Mouse (Mus musculus) MEL (cell line): ENCODE data around the gene Pheta2. TPM values are rescaled to one million over a fixed set of nuclear protein-coding genes. Genes with fewer than 3 reads are reported as not detected.
A peak's percentile ranks its signal among the peaks of the same experiment; 100 is the strongest.

ENCODE experiments used
- DNase-seq: peaks from one replicate; pipeline ENCODE4 v3.0.0; 2011; ENCODE audit warnings: low read depth, low spot score
- H3K27ac ChIP-seq: 2 replicates; pipeline ENCODE4 v1.5.1; 2012; ENCODE audit warnings: low read depth, mild to moderate bottlenecking, control low read depth, low read length, moderate library complexity; ENCODE audit not compliant: control insufficient read depth
- H3K27me3 ChIP-seq, 2 experiments: fragments of 150-350 bp in 1 of 2; sonication (generic) in 1 of 2; 2 replicates each; pipeline ENCODE4 v1.6.1; 2012; ENCODE audit warnings: low read length in 2 of 2, mild to moderate bottlenecking in 2 of 2, improper control_type of control experiment in 1 of 2, moderate library complexity in 1 of 2; ENCODE audit not compliant: insufficient read depth in 2 of 2, control insufficient read depth in 1 of 2
- H3K36me3 ChIP-seq, 2 experiments: 2 replicates each; pipeline ENCODE4 v1.6.1; 2012 to 2014; ENCODE audit warnings: low read length in 2 of 2, improper control_type of control experiment in 1 of 2, inconsistent platforms in 1 of 2, mild to moderate bottlenecking in 1 of 2; ENCODE audit not compliant: insufficient read depth in 2 of 2, control insufficient read depth in 1 of 2
- H3K4me1 ChIP-seq, 2 experiments: fragments of 150-350 bp in 1 of 2; sonication (generic) in 1 of 2; 2 replicates each; pipeline ENCODE4 v1.6.1; 2012; ENCODE audit warnings: low read length in 2 of 2, improper control_type of control experiment in 1 of 2, mild to moderate bottlenecking in 1 of 2; ENCODE audit not compliant: insufficient read depth in 2 of 2, control insufficient read depth in 1 of 2
- H3K4me3 ChIP-seq, 2 experiments: fragments of 150-350 bp in 1 of 2; sonication (generic) in 1 of 2; 2 replicates each; pipeline ENCODE4 v1.5.1; 2012; ENCODE audit warnings: low read depth in 2 of 2, low read length in 2 of 2, mild to moderate bottlenecking in 2 of 2, moderate library complexity in 2 of 2, control low read depth in 1 of 2, improper control_type of control experiment in 1 of 2; ENCODE audit not compliant: control insufficient read depth in 1 of 2, insufficient read depth in 1 of 2
- H3K79me2 ChIP-seq: 2 replicates; pipeline ENCODE4 v1.6.1; 2012; ENCODE audit warnings: mild to moderate bottlenecking, low read length, moderate library complexity; ENCODE audit not compliant: control insufficient read depth, poor library complexity, insufficient read depth
- H3K9ac ChIP-seq: 2 replicates; pipeline ENCODE4 v1.6.1; 2012; ENCODE audit warnings: low read depth, mild to moderate bottlenecking, control low read depth, low read length, moderate library complexity; ENCODE audit not compliant: control insufficient read depth, poor library complexity, severe bottlenecking
- H3K9me3 ChIP-seq: fragments of 150-350 bp; sonication (generic); replicated peaks from 2 replicates; pipeline ENCODE4 v1.6.1; 2012; ENCODE audit warnings: mild to moderate bottlenecking, low read length, improper control_type of control experiment, moderate library complexity; ENCODE audit not compliant: insufficient read depth
- BHLHE40 ChIP-seq: IDR thresholded peaks from 2 replicates; pipeline ENCODE4 v1.6.1; 2012; ENCODE audit warnings: low read depth, mild to moderate bottlenecking, inconsistent platforms, low read length, improper control_type of control experiment, borderline replicate concordance
- CHD2 ChIP-seq: IDR thresholded peaks from 2 replicates; pipeline ENCODE4 v1.6.1; 2011; ENCODE audit warnings: low read length, improper control_type of control experiment
- EP300 ChIP-seq, 2 experiments: IDR thresholded peaks; 2 replicates each; pipeline ENCODE4 v1.6.1; 2011; ENCODE audit warnings: improper control_type of control experiment in 2 of 2, low read length in 2 of 2, low read depth in 1 of 2, mild to moderate bottlenecking in 1 of 2
- ETS1 ChIP-seq: IDR thresholded peaks from 2 replicates; pipeline ENCODE4 v1.6.1; 2012; ENCODE audit warnings: low read depth, mild to moderate bottlenecking, inconsistent platforms, low read length, improper control_type of control experiment, moderate library complexity
- GATA1 ChIP-seq: IDR thresholded peaks from 2 replicates; pipeline ENCODE4 v1.6.1; 2011; ENCODE audit warnings: low read depth, low read length, improper control_type of control experiment
- HCFC1 ChIP-seq: IDR thresholded peaks from 2 replicates; pipeline ENCODE4 v1.6.1; 2012; ENCODE audit warnings: low read depth, mild to moderate bottlenecking, inconsistent platforms, low read length, improper control_type of control experiment, moderate library complexity
- JUND ChIP-seq: IDR thresholded peaks from 2 replicates; pipeline ENCODE4 v1.6.1; 2011; ENCODE audit warnings: low read depth, mild to moderate bottlenecking, improper control_type of control experiment, low read length
- MEF2A ChIP-seq: IDR thresholded peaks from 2 replicates; pipeline ENCODE4 v1.6.1; 2014; ENCODE audit warnings: low read depth, mild to moderate bottlenecking, inconsistent platforms, low read length, improper control_type of control experiment; ENCODE audit not compliant: poor library complexity, insufficient replicate concordance, severe bottlenecking; ENCODE audit errors: extremely low read depth
- MYB ChIP-seq: IDR thresholded peaks from 2 replicates; pipeline ENCODE4 v1.6.1; 2011; ENCODE audit warnings: mild to moderate bottlenecking, low read depth, low read length, improper control_type of control experiment
- POLR2A ChIP-seq, 2 experiments: IDR thresholded peaks; 2 replicates each; pipeline ENCODE4 v1.6.1; 2011 to 2012; ENCODE audit warnings: low read length in 2 of 2, mild to moderate bottlenecking in 2 of 2, control low read depth in 1 of 2, improper control_type of control experiment in 1 of 2, low read depth in 1 of 2, moderate library complexity in 1 of 2; ENCODE audit not compliant: control insufficient read depth in 1 of 2, insufficient read depth in 1 of 2, poor library complexity in 1 of 2
- POLR2AphosphoS2 ChIP-seq: IDR thresholded peaks from 2 replicates; pipeline ENCODE4 v1.6.1; 2011; ENCODE audit warnings: low read length, improper control_type of control experiment
- POLR2AphosphoS5 ChIP-seq: IDR thresholded peaks from 2 replicates; pipeline ENCODE4 v1.6.1; 2012; ENCODE audit warnings: low read depth, borderline replicate concordance, mild to moderate bottlenecking, inconsistent platforms, low read length, moderate library complexity, mixed read lengths
- RCOR1 ChIP-seq: IDR thresholded peaks from 2 replicates; pipeline ENCODE4 v1.6.1; 2012; ENCODE audit warnings: low read depth, mild to moderate bottlenecking, inconsistent platforms, low read length, improper control_type of control experiment
- SIN3A ChIP-seq: IDR thresholded peaks from 2 replicates; pipeline ENCODE4 v1.6.1; 2012; ENCODE audit warnings: low read length, improper control_type of control experiment, inconsistent platforms
- SMC3 ChIP-seq: IDR thresholded peaks from 2 replicates; pipeline ENCODE4 v1.6.1; 2011; ENCODE audit warnings: low read depth, low read length, improper control_type of control experiment
- TAL1 ChIP-seq: IDR thresholded peaks from 2 replicates; pipeline ENCODE4 v1.6.1; 2012; ENCODE audit warnings: mild to moderate bottlenecking, inconsistent platforms, low read length, moderate library complexity, mixed read lengths
- TBP ChIP-seq: IDR thresholded peaks from 2 replicates; pipeline ENCODE4 v1.8.0; 2011; ENCODE audit warnings: low read depth, low read length, improper control_type of control experiment
- TCF12 ChIP-seq: IDR thresholded peaks from 2 replicates; pipeline ENCODE4 v1.6.1; 2014; ENCODE audit warnings: low read depth, mild to moderate bottlenecking, inconsistent platforms, low read length, improper control_type of control experiment, moderate library complexity
- ZMIZ1 ChIP-seq: IDR thresholded peaks from 2 replicates; pipeline ENCODE4 v1.6.1; 2012; ENCODE audit warnings: low read depth, mild to moderate bottlenecking, inconsistent platforms, low read length, improper control_type of control experiment, moderate library complexity
- ZNF384 ChIP-seq: IDR thresholded peaks from 2 replicates; pipeline ENCODE4 v1.6.1; 2012; ENCODE audit warnings: low read depth, mild to moderate bottlenecking, inconsistent platforms, low read length, improper control_type of control experiment
- polyA plus RNA-seq, 2 experiments: library from polyadenylated mRNA; stranded (reverse) in 1 of 2; unstranded in 1 of 2; fragments of >175 nt in 1 of 2; fragments of >200 nt in 1 of 2; gene quantifications; 2 replicates each; pipeline versions ENCODE4 v1.2.1 to v1.2.4; 2012; ENCODE audit warnings: low replicate concordance in 2 of 2, low read depth in 1 of 2; ENCODE audit not compliant: insufficient read length in 2 of 2, insufficient read depth in 1 of 2, missing spikeins in 1 of 2
- total RNA-seq: library from RNA; depleted of rRNA; stranded (reverse); fragments of 300-350 nt; gene quantifications from 2 replicates; pipeline ENCODE4 v1.2.3, GENCODE M21; 2012

Pheta2 gene
- total and polyA plus RNA-seq, 3 experiments, result 34.9 to 39.3 TPM; not detected in 1

DNA sequence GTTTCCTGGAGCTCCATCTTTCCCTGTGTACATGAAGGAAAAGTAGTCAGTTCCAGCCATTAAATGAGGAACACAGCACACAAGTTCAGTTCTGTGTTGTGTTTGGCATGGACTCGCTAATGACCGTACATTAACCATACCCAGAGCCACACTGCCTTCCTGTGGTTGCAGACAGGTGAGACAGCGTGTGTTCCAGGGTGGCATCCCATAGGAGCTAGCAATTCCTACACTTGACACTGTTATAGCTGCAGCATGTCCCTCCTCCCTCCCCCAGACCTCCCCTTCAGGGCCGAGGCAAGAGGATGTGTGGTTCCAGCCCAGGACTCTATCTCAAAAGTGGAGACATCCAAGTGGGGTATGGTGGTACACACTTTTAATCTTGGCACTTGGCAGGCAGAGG lies 11.6 kb downstream of the Pheta2 start:
- H3K79me2 ChIP-seq, result peaks cover 39% of the 10 kb centered on the region
- no peaks in the 10 kb centered on the region for H3K9me3 ChIP-seq
- peaks cover 12 to 44% of the 10 kb centered on the region in 2 experiments for H3K4me1 ChIP-seq
- H3K4me3 ChIP-seq, result no peak overlapping the region
- H3K36me3 ChIP-seq, result peaks cover 0 to 39% of the 10 kb centered on the region in 2 experiments; a peak in 2 of 4 replicates
- no peak overlapping the region for H3K27ac ChIP-seq
- no peak overlapping the region for H3K9ac ChIP-seq
- peak; percentile 13 for DNase-seq
- TF ChIP-seq RCOR1 (no peak), POLR2AphosphoS5 (peak; percentile 46; the same call in 1 of the 2 replicates)
- no peaks in the 10 kb centered on the region for H3K27me3 ChIP-seq

DNA sequence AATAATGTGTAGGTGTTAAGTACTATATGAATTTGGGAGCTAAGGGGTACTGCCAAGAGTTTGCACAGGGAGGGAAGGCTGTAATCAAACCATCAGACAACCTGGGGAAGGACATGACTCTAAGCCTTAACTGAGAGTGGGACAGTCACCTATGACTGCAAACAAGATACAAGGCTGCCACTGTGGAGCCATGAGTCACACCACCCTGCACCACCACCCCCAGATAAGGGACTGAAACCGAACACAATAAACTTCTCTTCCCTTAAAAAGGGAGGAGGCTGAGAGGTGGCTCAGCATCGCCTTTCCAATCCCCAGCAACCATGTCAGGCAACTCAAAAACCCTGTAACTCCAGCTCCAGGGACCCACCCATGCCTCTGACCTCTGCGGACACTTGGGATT lies 12.7 kb downstream of the Pheta2 start:
- TF ChIP-seq ETS1, result peak; percentile 65; the same call in 1 of the 2 replicates
- TF ChIP-seq CHD2, result no peak
- TF ChIP-seq BHLHE40, result peak; percentile 48; the same call in 1 of the 2 replicates
- peak; percentile 80 for TF ChIP-seq GATA1
- TF ChIP-seq MEF2A, result no peak
- no peak for TF ChIP-seq MYB
- 0 out of 2 replicates have a peak, but pooled peaks have one; percentile 24 for TF ChIP-seq HCFC1
- 0 out of 2 replicates have a peak, but pooled peaks have one; percentile 28 for TF ChIP-seq ZMIZ1
- TF ChIP-seq TBP, result peak; percentile 79
- peak; percentile 50 to 77 for TF ChIP-seq EP300 (IDR thresholded peaks at IDR 0.05; ENCODE audit: low read depth in 1 of 2, low read length in 2 of 2)
- TF ChIP-seq JUND, result peak; percentile 57; the same call in 1 of the 2 replicates
- peak; percentile 18; the same call in 1 of the 2 replicates for TF ChIP-seq SMC3
- TF ChIP-seq POLR2AphosphoS2, result peak; percentile 21; the same call in 1 of the 2 replicates
- peak; percentile 57 for TF ChIP-seq TAL1
- TF ChIP-seq TCF12, result no peak
- TF ChIP-seq SIN3A, result peak; percentile 68
- TF ChIP-seq ZNF384, result no peak
- peak in 1 of 2 experiments; percentile 21; a peak in 1 of 4 replicates for TF ChIP-seq POLR2A (IDR thresholded peaks at IDR 0.05; ENCODE audit: control insufficient read depth in 1 of 2, insufficient read depth in 1 of 2, low read depth in 1 of 2, low read length in 2 of 2, poor library complexity in 1 of 2)
- Histone ChIP-seq H3K27ac (peak overlapping the region; percentile 62), H3K27me3 (no peaks in the 10 kb centered on the region), H3K9ac (peak overlapping the region; percentile 45; the same call in 1 of the 2 replicates), H3K79me2 (peaks cover 38% of the 10 kb centered on the region), H3K9me3 (no peaks in the 10 kb centered on the region), H3K4me3 (no peak overlapping the region; a peak in 1 of 4 replicates), H3K36me3 (peaks cover 0 to 37% of the 10 kb centered on the region in 2 experiments; a peak in 2 of 4 replicates), H3K4me1 (peaks cover 12 to 43% of the 10 kb centered on the region in 2 experiments)
- peak; percentile 87 for DNase-seq
